Mouse (Mus musculus): ENCODE results near the gene Zcchc3.

- TF ChIP-seq POLR2A (IDR thresholded peaks at IDR 0.05; ENCODE audit: low read depth, low read length) (no peak), CTCF (IDR thresholded peaks at IDR 0.05; ENCODE audit: extremely low read depth, insufficient read depth, insufficient read length, insufficient replicate concordance) (no peak)
These were observed 21.6 kb upstream of the Zcchc3 start for GRCm38 (mm10) chr2:152436405-152436901.
